Mouse (Mus musculus): ENCODE results near the gene Ttc4.

- peak; percentile 95 for TF ChIP-seq CTCF (conservative IDR thresholded peaks at IDR 0.05; ENCODE audit: insufficient read depth, insufficient read length, low read depth, low read length)
- TF ChIP-seq POLR2A (IDR thresholded peaks at IDR 0.05; ENCODE audit: low read depth, low read length) = no peak
Measured at GRCm38 (mm10) chr4:106708408-106708807, 29.7 kb upstream of the Ttc4 start.

Measured in kidney, adult 2 months (tissue).